Mouse (Mus musculus) C3H10T1/2 (cell line): Measurements from ENCODE around the gene Xpa. TPM values are rescaled to one million over a fixed set of nuclear protein-coding genes. Genes with fewer than 3 reads are reported as not detected.

Experiments
- polyA plus RNA-seq, 2 experiments: library from polyadenylated mRNA; unstranded; fragments of >200 nt; fragmentation: generic; extraction: Trizol; gene quantifications; one replicate each; pipeline ENCODE4 v1.2.1; 2012; ENCODE audit warnings: missing spikeins in 2 of 2

Gene Xpa
- polyA plus RNA-seq: 10 to 100 TPM in 1 of 2 experiments, 1 to 10 TPM in 1; 4.5 to 44.3 TPM

DNA sequence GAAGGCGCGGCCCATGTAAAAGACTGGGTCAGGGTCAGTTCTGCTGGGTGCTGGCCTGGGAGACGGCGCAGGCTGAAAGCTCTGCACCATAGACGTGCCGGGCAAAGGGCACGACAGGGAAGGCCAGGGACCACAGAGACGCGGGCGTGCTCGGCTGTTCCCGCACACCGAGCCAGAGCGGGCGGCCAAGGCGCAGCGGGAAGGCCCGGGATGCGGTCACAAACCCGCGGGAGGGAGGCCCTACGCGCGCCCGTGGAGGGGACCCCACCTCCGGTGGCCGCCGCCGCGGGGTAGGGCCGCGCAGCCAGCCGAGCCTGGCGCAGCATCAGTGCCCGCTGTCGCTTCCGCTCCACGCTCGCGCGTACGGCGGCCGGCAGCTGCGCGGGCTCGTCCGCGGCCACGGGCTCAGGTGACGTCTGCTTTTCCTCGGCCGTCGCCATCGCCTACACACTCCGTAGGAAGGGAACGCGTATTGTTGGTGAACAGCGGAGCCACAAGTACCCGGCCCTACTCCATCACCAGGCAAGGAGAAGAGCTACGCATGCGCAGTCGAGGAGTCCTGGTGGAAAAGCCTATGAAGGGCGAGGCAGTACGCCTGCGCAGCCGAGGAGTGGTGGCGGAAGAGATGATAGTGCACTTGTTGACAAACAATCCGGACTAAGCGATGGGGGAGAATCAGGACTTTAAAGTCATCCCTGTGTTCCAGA is at the start of gene Xpa:
Gene Xpa, minus strand, starts transcription at position 531 of the 707 bp plus-strand sequence.

DNA sequence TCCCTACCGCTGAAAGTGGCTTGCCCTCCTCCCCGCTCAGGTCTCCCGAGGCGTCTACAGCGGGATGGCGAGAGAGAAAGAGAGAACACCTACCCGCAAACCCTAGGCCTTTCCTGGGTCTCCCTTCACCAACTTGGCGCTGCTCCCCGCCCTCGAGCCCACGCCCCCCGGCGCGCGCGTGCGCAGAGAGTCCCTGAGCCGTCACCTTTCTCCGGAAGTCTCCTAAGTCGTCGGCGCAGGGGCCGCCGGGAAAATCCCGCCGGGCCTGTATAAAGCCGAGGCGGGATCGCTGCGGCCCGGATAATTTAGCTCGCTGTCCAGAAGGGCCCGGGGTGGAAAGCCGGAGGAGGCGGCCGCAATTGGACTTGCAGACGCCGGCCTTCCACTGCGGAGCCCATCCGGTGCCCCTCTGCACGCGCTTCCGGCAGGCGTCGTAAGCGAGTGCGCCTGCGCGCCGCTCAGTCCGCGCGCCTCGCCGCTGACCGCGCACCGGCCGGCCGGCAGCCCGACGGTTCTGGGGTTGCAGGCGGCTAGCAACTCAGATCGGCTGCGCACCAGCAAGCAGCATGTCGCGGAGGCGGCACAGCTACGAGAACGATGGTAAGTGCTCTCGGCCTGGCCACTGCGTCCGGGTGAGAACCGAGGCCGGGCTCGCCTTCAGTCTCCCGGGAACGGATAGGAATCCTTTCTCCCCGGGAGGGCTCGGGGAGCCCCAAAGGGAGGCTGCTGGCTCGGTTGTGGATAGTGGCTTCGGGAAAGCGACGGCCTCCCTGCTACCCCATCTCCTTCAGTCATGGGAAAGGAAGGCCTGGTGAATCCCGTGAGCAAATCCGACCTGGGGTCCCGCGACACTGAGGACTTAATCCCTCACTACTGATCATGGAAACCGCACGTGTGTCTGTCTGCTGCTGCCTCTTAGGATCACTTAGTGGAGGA is 57.6 kb downstream of the Xpa start, which contains the start of the genes Ncbp1 and Tstd2:
Gene Ncbp1, plus strand, starts transcription at position 327 of the 936 bp plus-strand sequence.
Gene Tstd2, minus strand, starts transcription at position 408 of the 936 bp plus-strand sequence.

Other genes starting within 250 kb of the Xpa start
- gene Tdrd7, start 231.0 kb downstream of the Xpa start, polyA plus RNA-seq: 10 to 100 TPM in 1 of 2 experiments, 1 to 10 TPM in 1; 5.8 to 32.5 TPM
- 1 to 10 TPM; 1.3 to 2.3 TPM for gene Tmod1, start 157.4 kb downstream of the Xpa start, polyA plus RNA-seq
- gene Ncbp1, start 57.7 kb downstream of the Xpa start, polyA plus RNA-seq: 10 to 100 TPM; 22.9 to 36.7 TPM
- gene Tstd2, start 57.6 kb downstream of the Xpa start, polyA plus RNA-seq: 10 to 100 TPM in 1 of 2 experiments, 1 to 10 TPM in 1; 1.8 to 13.4 TPM
- not detected for gene Foxe1, start 147.3 kb upstream of the Xpa start, polyA plus RNA-seq
- 1 to 10 TPM; 1.9 to 4.4 TPM for gene Trmo, start 193.1 kb upstream of the Xpa start, polyA plus RNA-seq
- under 1 TPM in 1 of 2 experiments, not detected in 1; 0.01 TPM for gene Hemgn, start 217.2 kb upstream of the Xpa start, polyA plus RNA-seq